Mouse (Mus musculus) inflammation-experienced regulatory T-cells, adult 6 months (primary cell): ENCODE results near the gene Cdk9. TPM values are rescaled to one million over a fixed set of nuclear protein-coding genes. Genes with fewer than 3 reads are reported as not detected.

Source experiments
- ATAC-seq: one replicate; pipeline ENCODE4 v1.8.0; 2017
- polyA plus RNA-seq, 3 experiments: library from polyadenylated mRNA; unstranded; fragments of 100-300 nt; shearing (Covaris generic); gene quantifications; one replicate each; pipeline ENCODE4 v1.2.1; 2017

The Cdk9 gene
- polyA plus RNA-seq, 3 experiments from 2014 or later = 21.2 to 31.2 (median 30.4) TPM

DNA sequence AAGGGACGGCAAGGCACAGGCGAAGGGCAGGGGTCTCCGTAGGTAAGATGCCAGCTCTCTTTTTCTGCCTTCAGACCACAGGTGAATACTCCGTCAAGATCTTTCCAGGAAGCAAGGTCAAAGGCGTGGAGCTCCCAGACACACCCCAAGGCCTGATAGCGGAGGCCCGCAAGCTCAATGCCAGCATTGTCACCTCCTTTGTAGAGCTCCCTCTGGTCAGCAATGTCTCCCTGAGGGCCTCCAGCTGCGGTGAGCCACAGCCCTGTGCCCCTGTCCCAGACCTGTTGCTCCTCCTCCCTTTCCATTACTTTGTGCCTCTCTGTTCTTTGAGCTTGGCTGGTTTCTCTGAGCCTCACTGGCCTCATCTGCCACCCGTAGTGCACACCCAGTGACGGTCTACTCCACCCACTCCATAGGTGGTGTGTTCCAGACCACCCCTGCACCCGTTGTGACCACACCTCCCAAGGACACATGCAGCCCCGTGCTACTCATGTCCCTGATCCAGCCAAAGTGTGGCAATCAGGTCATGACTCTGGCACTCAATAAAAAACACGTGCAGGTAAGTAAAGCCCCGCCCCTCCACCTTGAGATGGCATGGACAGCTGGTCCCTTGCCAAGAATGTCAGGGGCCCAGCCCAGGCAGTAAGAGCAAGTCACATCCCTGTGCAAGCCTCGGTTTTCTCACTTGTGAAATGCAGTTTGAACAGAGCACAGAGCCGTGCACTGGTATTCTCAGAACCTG lies 39.5 kb downstream of the Cdk9 start:
- ATAC-seq = no peak

DNA sequence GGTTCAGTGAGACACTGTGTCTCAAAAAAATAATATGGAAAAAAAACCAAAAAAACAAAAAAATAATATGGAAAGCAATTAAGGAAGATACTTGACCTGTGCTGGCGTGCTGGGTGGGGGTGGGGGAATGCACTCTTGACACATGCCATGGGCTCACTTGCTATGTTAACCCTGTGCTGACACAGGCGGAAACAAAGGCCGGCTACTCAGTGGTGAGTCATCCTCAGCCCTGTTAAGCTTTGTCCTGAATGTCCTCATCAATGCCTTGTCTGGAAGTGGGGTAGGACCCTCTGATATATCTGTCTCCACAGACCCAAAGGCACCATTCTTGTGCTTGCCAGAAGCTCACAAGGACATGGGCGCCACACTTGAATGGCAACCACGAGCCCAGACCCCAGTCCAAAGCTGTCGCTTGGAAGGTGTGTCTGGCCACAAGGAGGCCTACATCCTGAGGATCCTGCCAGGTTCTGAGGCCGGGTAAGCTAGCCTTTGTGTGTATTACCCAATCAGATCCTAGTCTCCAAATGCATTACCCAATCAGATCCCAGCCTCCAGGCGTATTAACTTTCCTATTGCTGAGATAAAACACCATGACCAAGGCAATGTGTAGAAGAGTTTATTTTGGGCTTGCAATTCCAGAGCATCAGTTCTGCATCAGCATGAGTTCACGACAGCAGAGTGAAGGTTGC lies 40.8 kb downstream of the Cdk9 start:
- no peak for ATAC-seq

DNA sequence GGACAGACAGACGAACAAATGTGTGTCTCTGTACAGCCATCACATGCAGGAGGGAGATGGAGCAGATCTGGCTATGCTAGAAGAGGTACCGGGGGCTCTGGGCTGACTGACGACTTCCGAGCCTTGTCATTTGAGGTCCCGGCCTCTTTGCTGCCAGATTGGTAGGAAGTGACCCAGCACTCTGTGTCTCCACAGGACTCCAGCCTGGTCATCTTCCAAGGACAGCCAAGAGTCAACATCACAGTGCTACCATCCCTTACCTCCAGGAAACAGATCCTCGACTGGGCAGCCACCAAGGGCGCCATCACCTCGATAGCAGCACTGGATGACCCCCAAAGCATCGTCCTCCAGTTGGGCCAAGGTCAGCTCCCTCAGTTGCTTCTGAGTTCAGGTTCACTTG lies 41.7 kb downstream of the Cdk9 start:
- ATAC-seq = no peak

DNA sequence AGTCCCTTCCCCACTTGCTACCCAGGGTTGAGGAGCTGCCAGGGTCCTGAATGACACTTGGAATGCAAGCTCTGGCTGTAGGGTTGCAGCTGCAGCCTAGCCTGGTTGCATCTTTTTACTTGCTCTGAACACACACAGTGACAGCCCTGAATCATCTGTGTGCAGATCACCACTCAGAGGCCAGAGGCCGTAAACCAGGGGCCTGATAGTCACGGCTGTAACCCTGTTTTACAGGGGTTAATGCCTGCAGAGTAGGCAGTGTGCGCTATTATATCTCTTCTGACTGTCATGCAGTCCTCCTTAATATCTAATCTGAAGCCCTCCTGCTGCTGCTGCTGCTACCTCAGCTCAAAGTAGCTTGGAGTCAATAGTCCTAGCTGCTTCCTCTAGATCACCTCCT lies 43.0 kb downstream of the Cdk9 start:
- no peak for ATAC-seq

DNA sequence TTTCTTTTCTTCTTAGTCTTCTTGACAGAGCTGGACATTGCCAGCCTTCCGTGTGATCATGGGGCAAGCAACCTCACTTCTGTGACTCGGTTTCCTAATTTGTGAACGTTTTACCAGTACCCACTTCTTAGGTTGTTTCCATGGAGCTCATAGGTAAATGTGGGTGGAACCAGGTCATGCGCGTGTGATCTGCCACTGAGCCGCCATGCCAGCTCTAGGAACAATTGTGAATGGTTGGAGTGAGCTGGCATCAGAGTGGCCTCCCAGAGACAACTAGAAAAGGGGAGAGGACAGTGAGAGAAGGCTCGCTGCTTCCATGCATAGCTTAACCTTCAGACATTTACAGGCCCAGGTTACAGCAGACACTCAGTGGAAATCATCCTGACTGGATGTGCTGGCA lies 44.7 kb downstream of the Cdk9 start:
- ATAC-seq = no peak

- ATAC-seq = no peak
Observed at GRCm38 (mm10) chr2:32667775-32668174, 45.1 kb downstream of the Cdk9 start.

- ATAC-seq = no peak
Observed at GRCm38 (mm10) chr2:32665853-32666252, 47.0 kb downstream of the Cdk9 start.

- no peak for ATAC-seq
Observed at GRCm38 (mm10) chr2:32665345-32665744, 47.5 kb downstream of the Cdk9 start.

DNA sequence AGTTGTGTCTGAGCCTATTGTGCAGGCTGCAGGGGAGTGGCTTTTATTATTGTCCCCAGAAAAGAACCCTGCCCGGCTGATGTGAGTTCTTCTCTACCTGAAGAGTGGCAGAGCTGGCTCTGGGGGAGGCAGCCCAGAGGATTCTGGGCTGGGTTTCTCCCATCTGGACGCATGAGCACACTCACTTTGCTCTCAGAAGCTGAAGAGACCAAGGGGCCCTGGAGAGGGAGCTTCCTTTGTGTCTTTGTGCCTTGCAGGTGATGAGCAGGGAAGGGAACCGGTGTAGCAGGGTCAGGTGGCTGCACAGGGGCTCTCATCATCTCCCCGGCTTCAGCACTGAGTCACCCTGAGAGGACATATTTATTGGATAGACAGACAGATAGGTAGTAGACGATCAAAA lies 50.6 kb downstream of the Cdk9 start:
- no peak for ATAC-seq

DNA sequence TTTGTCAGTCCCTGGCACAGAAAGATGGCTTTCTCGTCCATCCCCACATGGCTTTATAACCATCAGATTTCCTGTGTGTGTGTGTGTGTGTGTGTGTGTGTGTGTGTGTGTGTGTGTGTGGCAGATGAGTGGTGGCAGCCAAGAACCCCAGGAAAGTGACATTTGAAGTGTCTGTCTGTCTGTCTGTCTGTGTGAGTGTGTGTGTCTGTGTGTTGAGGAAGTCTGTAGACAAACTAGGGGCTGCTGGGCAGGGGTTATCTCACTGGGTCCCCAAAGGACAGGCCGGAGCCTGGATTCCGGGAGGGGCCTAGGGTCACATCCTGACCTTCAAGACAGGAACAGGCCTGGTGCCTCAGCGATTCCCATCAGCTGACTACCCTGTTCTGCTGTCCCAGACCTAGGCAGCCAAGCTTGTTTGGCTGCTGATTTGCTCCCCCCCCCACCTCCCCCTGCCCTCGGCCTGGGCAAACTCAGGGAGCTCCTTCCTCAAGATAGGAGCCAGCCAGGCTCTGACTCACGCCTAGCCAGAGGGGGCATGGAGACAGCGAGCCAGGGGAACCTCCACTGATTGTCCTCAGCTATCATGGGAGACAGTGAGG lies 51.3 kb downstream of the Cdk9 start:
- no peak for ATAC-seq

- ATAC-seq = no peak
Observed at GRCm38 (mm10) chr2:32658873-32659272, 54.0 kb downstream of the Cdk9 start.

GRCm38 (mm10) chr2:32655826-32656225 lies 57.0 kb downstream of the Cdk9 start:
- no peak for ATAC-seq

Other genes with a start within 250 kb of the Cdk9 start
- 10 to 100 TPM; 40.7 to 52.4 (median 50.7) TPM for gene Fam102a, start 177.7 kb downstream of the Cdk9 start, polyA plus RNA-seq
- 100 to 1,000 TPM; 126 to 160 (median 144) TPM for gene Dpm2, start 142.2 kb downstream of the Cdk9 start, polyA plus RNA-seq
- gene Pip5kl1, start 138.3 kb downstream of the Cdk9 start, polyA plus RNA-seq = not detected
- under 1 TPM in 1 of 3 experiments, not detected in 2; 0.31 TPM for gene 9430097D07Rik, start 137.4 kb downstream of the Cdk9 start, polyA plus RNA-seq
- 10 to 100 TPM; 31.5 to 42.6 (median 33.5) TPM for gene St6galnac4, start 126.0 kb downstream of the Cdk9 start, polyA plus RNA-seq
- gene St6galnac6, start 113.4 kb downstream of the Cdk9 start, polyA plus RNA-seq = 1 to 10 TPM; 3.4 to 5.1 (median 4.3) TPM
- under 1 TPM in 1 of 3 experiments, not detected in 2; 0.52 TPM for gene Ak1, start 91.3 kb downstream of the Cdk9 start, polyA plus RNA-seq
- gene Eng, start 66.5 kb downstream of the Cdk9 start, polyA plus RNA-seq = not detected
- gene Fpgs, start 8.9 kb downstream of the Cdk9 start, polyA plus RNA-seq = 1 to 10 TPM; 3.2 to 7.2 (median 5.8) TPM
- gene Sh2d3c, start 8.0 kb upstream of the Cdk9 start, polyA plus RNA-seq = 10 to 100 TPM; 56.2 to 83.0 (median 61.4) TPM
- gene 6330409D20Rik, start 27.9 kb upstream of the Cdk9 start, polyA plus RNA-seq = 1 to 10 TPM in 2 of 3 experiments, not detected in 1; 1.2 to 1.3 TPM
- gene Tor2a, start 44.2 kb upstream of the Cdk9 start, polyA plus RNA-seq = 10 to 100 TPM; 56.4 to 69.0 (median 67.4) TPM
- 1 to 10 TPM in 1 of 3 experiments, under 1 TPM in 2; 0.55 to 1.8 (median 0.95) TPM for gene Ttc16, start 62.6 kb upstream of the Cdk9 start, polyA plus RNA-seq
- 1 to 10 TPM; 6.5 to 9.3 (median 8.1) TPM for gene Ptrh1, start 62.7 kb upstream of the Cdk9 start, polyA plus RNA-seq
- 1 to 10 TPM in 1 of 3 experiments, under 1 TPM in 1, not detected in 1; 0.53 to 1.3 TPM for gene Cfap157, start 71.4 kb upstream of the Cdk9 start, polyA plus RNA-seq
- gene Stxbp1, start 134.2 kb upstream of the Cdk9 start, polyA plus RNA-seq = 1 to 10 TPM; 2.3 to 6.1 (median 5.0) TPM
- 1 to 10 TPM in 1 of 3 experiments, under 1 TPM in 2; 0.15 to 3.2 (median 0.90) TPM for gene Fam129b, start 163.0 kb upstream of the Cdk9 start, polyA plus RNA-seq
- 100 to 1,000 TPM in 1 of 3 experiments, 10 to 100 TPM in 2; 18.9 to 858 (median 48.2) TPM for gene Rpl12, start 248.5 kb upstream of the Cdk9 start, polyA plus RNA-seq
- gene Lrsam1, start 248.5 kb upstream of the Cdk9 start, polyA plus RNA-seq = 1 to 10 TPM; 4.2 to 7.3 (median 7.3) TPM